Mouse (Mus musculus) brain, embryonic 14.5 days (tissue): ENCODE measurements around the gene Olfr611. TPM values are rescaled to one million over a fixed set of nuclear protein-coding genes. Genes with fewer than 3 reads are reported as not detected.
"Not testable (repeated sequence)": the region's sequence is repeated elsewhere in the genome, so short reads cannot be mapped to it uniquely, and the experiment has no call there.

Experiments
- DNase-seq: peaks from one replicate; pipeline ENCODE4 v3.0.0-alpha.2; 2011; ENCODE audit warnings: low read depth
- CTCF ChIP-seq: fragments of 200-500 bp; IDR thresholded peaks from 2 replicates; pipeline ENCODE4 v1.5.1; 2012; ENCODE audit warnings: inconsistent platforms, mild to moderate bottlenecking, moderate library complexity, borderline replicate concordance; ENCODE audit not compliant: insufficient read depth, insufficient read length; ENCODE audit errors: extremely low read depth
- POLR2A ChIP-seq: fragments of 200-500 bp; IDR thresholded peaks from 2 replicates; pipeline ENCODE4 v1.6.1; 2012; ENCODE audit warnings: mild to moderate bottlenecking, inconsistent platforms, borderline replicate concordance; ENCODE audit not compliant: poor library complexity, insufficient read depth, insufficient read length, severe bottlenecking; ENCODE audit errors: extremely low read depth
- polyA plus RNA-seq: library from polyadenylated mRNA; depleted of rRNA; stranded (reverse); fragments of >200 nt; gene quantifications from 2 replicates; pipeline ENCODE4 v1.2.3, GENCODE M21; 2012; rRNA removed

Gene Olfr611
- not detected in 2 replicates for polyA plus RNA-seq

- not testable (repeated sequence) for DNase-seq
These were observed at the start of gene Olfr611 for GRCm38 (mm10) chr7:103520746-103521145. Olfr611 (minus strand) TSS chr7:103520846.

GRCm38 (mm10) chr7:103569043-103569442, 48.4 kb upstream of the Olfr611 start, which contains the start of gene Olfr616:
Olfr616 (minus strand) TSS chr7:103569143.
- TF ChIP-seq POLR2A: no peak
- no peak for TF ChIP-seq CTCF
- DNase-seq: no peak

GRCm38 (mm10) chr7:103555779-103556178, 35.1 kb upstream of the Olfr611 start, which contains the start of gene Olfr615:
Olfr615 (plus strand) TSS chr7:103556079.
- no peak for DNase-seq
- TF ChIP-seq POLR2A: no peak
- no peak for TF ChIP-seq CTCF

GRCm38 (mm10) chr7:103547774-103548173, 27.1 kb upstream of the Olfr611 start, which contains the start of gene Olfr613:
Olfr613 (plus strand) TSS chr7:103548074.
- TF ChIP-seq CTCF (no peak), POLR2A (no peak)
- no peak for DNase-seq

- DNase-seq: not testable (repeated sequence)
These were observed 22.0 kb upstream of the Olfr611 start, which contains the start of gene Olfr612 for GRCm38 (mm10) chr7:103542617-103543016. Olfr612 (minus strand) TSS chr7:103542717.

- DNase-seq: no peak
- TF ChIP-seq CTCF (no peak), POLR2A (no peak)
These were observed 8.6 kb downstream of the Olfr611 start, which contains the start of gene Olfr610 for GRCm38 (mm10) chr7:103512022-103512421. Olfr610 (minus strand) TSS chr7:103512122.

- no peak for DNase-seq
- no peak for TF ChIP-seq CTCF
- no peak for TF ChIP-seq POLR2A
These were observed 22.7 kb downstream of the Olfr611 start, which contains the start of gene Olfr609 for GRCm38 (mm10) chr7:103497962-103498361. Olfr609 (minus strand) TSS chr7:103498062.

GRCm38 (mm10) chr7:103477106-103477505, 43.5 kb downstream of the Olfr611 start:
- DNase-seq: peak; percentile 10

- TF ChIP-seq POLR2A: no peak
- TF ChIP-seq CTCF: no peak
- no peak for DNase-seq
These were observed 51.1 kb downstream of the Olfr611 start, which contains the start of gene Olfr608 for GRCm38 (mm10) chr7:103469577-103469976. Olfr608 (plus strand) TSS chr7:103469877.

Other genes with a start within 250 kb of the Olfr611 start
- not detected in 2 replicates for gene Olfr596, start 215.2 kb downstream of the Olfr611 start, polyA plus RNA-seq
- not detected in 2 replicates for gene Olfr597, start 204.5 kb downstream of the Olfr611 start, polyA plus RNA-seq
- gene Olfr598, start 197.3 kb downstream of the Olfr611 start, polyA plus RNA-seq: not detected in 2 replicates
- not detected in 2 replicates for gene Olfr599, start 184.9 kb downstream of the Olfr611 start, polyA plus RNA-seq
- gene Olfr600, start 171.2 kb downstream of the Olfr611 start, polyA plus RNA-seq: not detected in 2 replicates
- not detected in 2 replicates for gene Olfr601, start 158.2 kb downstream of the Olfr611 start, polyA plus RNA-seq
- not detected in 2 replicates for gene Olfr603, start 134.7 kb downstream of the Olfr611 start, polyA plus RNA-seq
- not detected in 2 replicates for gene Usp17lc, start 105.8 kb downstream of the Olfr611 start, polyA plus RNA-seq
- not detected in 2 replicates for gene Olfr605, start 75.4 kb downstream of the Olfr611 start, polyA plus RNA-seq
- gene Olfr606, start 71.8 kb downstream of the Olfr611 start, polyA plus RNA-seq: not detected in 2 replicates
- not detected in 2 replicates for gene Olfr607, start 56.7 kb downstream of the Olfr611 start, polyA plus RNA-seq
- not detected in 2 replicates for gene Olfr608, start 51.0 kb downstream of the Olfr611 start, polyA plus RNA-seq
- not detected in 2 replicates for gene Olfr609, start 22.8 kb downstream of the Olfr611 start, polyA plus RNA-seq
- not detected in 2 replicates for gene Olfr610, start 8.7 kb downstream of the Olfr611 start, polyA plus RNA-seq
- gene Olfr612, start 21.9 kb upstream of the Olfr611 start, polyA plus RNA-seq: not detected in 2 replicates
- gene Olfr613, start 27.2 kb upstream of the Olfr611 start, polyA plus RNA-seq: not detected in 2 replicates
- gene Olfr615, start 35.2 kb upstream of the Olfr611 start, polyA plus RNA-seq: not detected in 2 replicates
- gene Olfr616, start 48.3 kb upstream of the Olfr611 start, polyA plus RNA-seq: not detected in 2 replicates
- gene Olfr617, start 52.2 kb upstream of the Olfr611 start, polyA plus RNA-seq: not detected in 2 replicates
- gene Olfr618, start 69.3 kb upstream of the Olfr611 start, polyA plus RNA-seq: 0.05 TPM in 1 of 2 replicates, not detected in the other
- not detected in 2 replicates for gene Olfr619, start 79.7 kb upstream of the Olfr611 start, polyA plus RNA-seq
- gene Olfr620, start 91.7 kb upstream of the Olfr611 start, polyA plus RNA-seq: not detected in 2 replicates
- gene Olfr622, start 121.9 kb upstream of the Olfr611 start, polyA plus RNA-seq: not detected in 2 replicates
- gene Olfr623, start 142.9 kb upstream of the Olfr611 start, polyA plus RNA-seq: not detected in 2 replicates
- 0.01 TPM in 1 of 2 replicates, not detected in the other for gene Olfr624, start 150.3 kb upstream of the Olfr611 start, polyA plus RNA-seq
- not detected in 2 replicates for gene Olfr625-ps1, start 161.9 kb upstream of the Olfr611 start, polyA plus RNA-seq
- not detected in 2 replicates for gene Olfr243, start 193.8 kb upstream of the Olfr611 start, polyA plus RNA-seq
- gene Olfr628, start 209.5 kb upstream of the Olfr611 start, polyA plus RNA-seq: not detected in 2 replicates
- not detected in 2 replicates for gene Olfr629, start 224.1 kb upstream of the Olfr611 start, polyA plus RNA-seq
- not detected in 2 replicates for gene Olfr630, start 236.5 kb upstream of the Olfr611 start, polyA plus RNA-seq